In genomic region chr14:51069617-51070016, GRCm38 (mm10) we compare ENCODE assay signal across 9 mouse cellular contexts. TPM values are rescaled to one million over a fixed set of nuclear protein-coding genes. Genes with fewer than 3 reads are reported as not detected.
DNase-seq lines count a peak whose midpoint lies in the region; ATAC-seq lines count a peak whose summit lies in the region.
"Had no signal": no experiment of that assay in that cellular context is flagged by ENCODE, and none has a peak within 500 bp of the region (broad histone marks: within the 10 kb centered on the region; RNA-seq: fewer than 3 reads in every experiment).

No protein-coding gene starts in this region.

- no peak overlapping the region for H3K9ac ChIP-seq in liver, embryonic 12.5 days

- DNase-seq in adrenal gland, adult 18-20 months (ENCODE audit: low spot score in 2 of 2), result peak; percentile 26 to 37
- DNase-seq in adrenal gland, adult 8-10 months, result no peak
- DNase-seq in liver, result peak; percentile 68
- peak; percentile 74 for DNase-seq in c-Kit-positive CD71-positive TER-119-positive erythroid progenitor cells, embryonic 14.5 days (ENCODE audit: low spot score)
- peak; percentile 66 for DNase-seq in retina, postnatal 1 day
- DNase-seq in left cerebral cortex, adult 8-10 months (ENCODE audit: low spot score in 2 of 2), result no peak
- DNase-seq in layer of hippocampus, postnatal 14 days (ENCODE audit: low spot score in 2 of 2), result no peak

- H3K9me3 ChIP-seq in liver, embryonic 12.5 days (replicated peaks), result no peaks in the 10 kb centered on the region

- WGBS in liver, embryonic 12.5 days (ENCODE audit: insufficient replicate concordance), result 62% methylated on average over 2 of the region's 2 CpGs

- no peak overlapping the region for H3K4me3 ChIP-seq in liver, embryonic 12.5 days

- no peak overlapping the region for H3K27ac ChIP-seq in liver, embryonic 12.5 days

- H3K27me3 ChIP-seq in liver, embryonic 12.5 days (replicated peaks), result peaks cover 29% of the 10 kb centered on the region; the same call in 1 of the 2 replicates

- no peak for ATAC-seq in liver, embryonic 12.5 days

- peaks cover 13% of the 10 kb centered on the region for H3K4me1 ChIP-seq in liver, embryonic 12.5 days

- H3K4me2 ChIP-seq in liver, embryonic 12.5 days, result no peak overlapping the region

- H3K36me3 ChIP-seq in liver, embryonic 12.5 days, result no peaks in the 10 kb centered on the region

RNA-seq across cellular contexts. Expression of gene Olfr750, which starts 4.6 kb away (rescaled TPM):
- total RNA-seq in adrenal gland, adult 18-20 months (2021), result under 1 TPM in 1 of 2 experiments, not detected in 1; 0.03 TPM
- total RNA-seq in adrenal gland, adult 8-10 months (2022), result not detected
- polyA plus RNA-seq in liver, embryonic 12.5 days (2016; fragmentation: Nextera tagmentation; extraction: Ambion mirVana), result not detected in 2 replicates
- not detected for total RNA-seq in left cerebral cortex, adult 8-10 months (2022)
- total RNA-seq in layer of hippocampus, postnatal 14 days (2021), result not detected
- polyA plus RNA-seq: lung, embryonic 16.5 days had no signal

RNA-seq across cellular contexts. Expression of gene Rnase12, which starts 12.2 kb away (rescaled TPM):
- not detected for total RNA-seq in adrenal gland, adult 18-20 months (2021)
- total RNA-seq in adrenal gland, adult 8-10 months (2022), result not detected
- 0.44 and 1.4 TPM in 2 replicates for polyA plus RNA-seq in liver, embryonic 12.5 days (2016; fragmentation: Nextera tagmentation; extraction: Ambion mirVana)
- not detected for total RNA-seq in left cerebral cortex, adult 8-10 months (2022)
- total RNA-seq in layer of hippocampus, postnatal 14 days (2021), result not detected
- polyA plus RNA-seq: lung, embryonic 16.5 days had no signal

RNA-seq across cellular contexts. Expression of gene Rnase11, which starts 19.7 kb away (rescaled TPM):
- total RNA-seq in adrenal gland, adult 18-20 months (2021), result not detected
- total RNA-seq in adrenal gland, adult 8-10 months (2022), result not detected
- polyA plus RNA-seq in liver, embryonic 12.5 days (2016; fragmentation: Nextera tagmentation; extraction: Ambion mirVana), result not detected in 2 replicates
- total RNA-seq in left cerebral cortex, adult 8-10 months (2022), result not detected
- not detected for total RNA-seq in layer of hippocampus, postnatal 14 days (2021)
- polyA plus RNA-seq: lung, embryonic 16.5 days had no signal

RNA-seq across cellular contexts. Expression of gene Rnase4, which starts 21.3 kb away (rescaled TPM):
- total RNA-seq in adrenal gland, adult 18-20 months (2021), result 10 to 100 TPM; 44.8 to 61.9 TPM
- total RNA-seq in adrenal gland, adult 8-10 months (2022), result 10 to 100 TPM; 48.1 to 69.1 (median 54.7) TPM
- 10.0 and 10.4 TPM in 2 replicates for polyA plus RNA-seq in liver, embryonic 12.5 days (2016; fragmentation: Nextera tagmentation; extraction: Ambion mirVana)
- 10 to 100 TPM; 15.6 to 31.6 (median 22.1) TPM for total RNA-seq in left cerebral cortex, adult 8-10 months (2022)
- 10 to 100 TPM; 19.8 to 20.8 TPM for total RNA-seq in layer of hippocampus, postnatal 14 days (2021)

RNA-seq across cellular contexts. Expression of gene Ang, which starts 21.3 kb away (rescaled TPM):
- 1 to 10 TPM; 4.9 to 9.2 TPM for total RNA-seq in adrenal gland, adult 18-20 months (2021)
- 1 to 10 TPM; 5.4 to 7.4 (median 6.4) TPM for total RNA-seq in adrenal gland, adult 8-10 months (2022)
- 2.6 and 3.5 TPM in 2 replicates for polyA plus RNA-seq in liver, embryonic 12.5 days (2016; fragmentation: Nextera tagmentation; extraction: Ambion mirVana)
- total RNA-seq in left cerebral cortex, adult 8-10 months (2022), result 1 to 10 TPM; 4.6 to 9.5 (median 5.3) TPM
- 1 to 10 TPM; 4.7 to 5.6 TPM for total RNA-seq in layer of hippocampus, postnatal 14 days (2021)

Comparison
In these comparisons a context has a peak if more than half of its experiments do, and no peak if none do; other contexts are left out.
1. DNase-seq: peak in adrenal gland, adult 18-20 months (2 of 2), liver (single experiment), c-Kit-positive CD71-positive TER-119-positive erythroid progenitor cells, embryonic 14.5 days (single experiment) and retina, postnatal 1 day (single experiment); none in adrenal gland, adult 8-10 months (single experiment), left cerebral cortex, adult 8-10 months (0 of 2) and layer of hippocampus, postnatal 14 days (0 of 2).